Mouse (Mus musculus) ovary, postnatal 10 days (tissue): Measurements from ENCODE around the gene Gm9821.

ENCODE experiments used
- DNase-seq: peaks from one replicate; pipeline ENCODE4 v3.0.0; 2022; ENCODE audit warnings: low spot score

Gene Gm9821

GRCm38 (mm10) chr2:91945483-91945882 lies at the start of gene Gm9821:
Gene Gm9821, plus strand, starts transcription at chr2:91945703.
- DNase-seq = no peak

DNA sequence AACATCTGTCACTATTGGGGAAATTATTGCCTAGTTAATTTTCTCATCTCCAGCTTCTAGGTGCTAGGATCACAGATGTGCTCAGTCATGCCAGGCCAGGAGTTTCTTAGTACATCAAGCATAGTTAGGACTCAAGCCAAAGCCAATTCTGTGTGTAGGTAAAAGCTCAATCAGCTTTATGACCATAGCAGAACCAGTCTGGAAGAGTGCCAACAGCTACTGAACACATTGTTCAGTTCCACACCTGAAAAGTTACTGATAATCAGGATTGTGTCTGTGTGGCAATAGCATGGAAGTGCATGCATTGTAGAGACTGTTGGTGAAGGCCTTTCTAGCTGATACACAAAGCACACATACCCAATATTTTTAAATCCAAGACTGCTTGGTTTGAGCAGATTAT lies 47.5 kb upstream of the Gm9821 start:
- no peak for DNase-seq

- no peak for DNase-seq
Measured at GRCm38 (mm10) chr2:91899141-91899540, 46.4 kb upstream of the Gm9821 start.

DNA sequence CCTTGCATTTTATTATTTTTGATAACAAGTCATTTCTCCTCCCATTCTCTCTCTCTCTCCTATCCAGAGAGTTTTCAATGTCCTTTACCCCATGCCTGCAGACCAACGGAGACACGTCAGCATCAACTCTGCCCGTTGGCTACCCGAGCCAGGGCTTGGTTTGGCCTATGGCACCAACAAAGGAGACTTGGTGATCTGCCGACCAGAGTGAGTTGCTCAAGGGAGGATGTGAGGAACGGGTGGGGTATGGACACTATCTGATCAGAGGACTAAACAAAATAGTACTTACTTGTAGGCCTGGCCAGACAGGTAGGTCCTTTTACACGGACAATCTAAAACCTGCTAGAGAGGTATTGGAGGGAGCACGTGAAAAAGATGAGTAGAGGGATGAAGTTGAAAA lies 45.1 kb upstream of the Gm9821 start:
- no peak for DNase-seq

GRCm38 (mm10) chr2:91902336-91902735 lies 43.2 kb upstream of the Gm9821 start:
- DNase-seq = no peak

DNA sequence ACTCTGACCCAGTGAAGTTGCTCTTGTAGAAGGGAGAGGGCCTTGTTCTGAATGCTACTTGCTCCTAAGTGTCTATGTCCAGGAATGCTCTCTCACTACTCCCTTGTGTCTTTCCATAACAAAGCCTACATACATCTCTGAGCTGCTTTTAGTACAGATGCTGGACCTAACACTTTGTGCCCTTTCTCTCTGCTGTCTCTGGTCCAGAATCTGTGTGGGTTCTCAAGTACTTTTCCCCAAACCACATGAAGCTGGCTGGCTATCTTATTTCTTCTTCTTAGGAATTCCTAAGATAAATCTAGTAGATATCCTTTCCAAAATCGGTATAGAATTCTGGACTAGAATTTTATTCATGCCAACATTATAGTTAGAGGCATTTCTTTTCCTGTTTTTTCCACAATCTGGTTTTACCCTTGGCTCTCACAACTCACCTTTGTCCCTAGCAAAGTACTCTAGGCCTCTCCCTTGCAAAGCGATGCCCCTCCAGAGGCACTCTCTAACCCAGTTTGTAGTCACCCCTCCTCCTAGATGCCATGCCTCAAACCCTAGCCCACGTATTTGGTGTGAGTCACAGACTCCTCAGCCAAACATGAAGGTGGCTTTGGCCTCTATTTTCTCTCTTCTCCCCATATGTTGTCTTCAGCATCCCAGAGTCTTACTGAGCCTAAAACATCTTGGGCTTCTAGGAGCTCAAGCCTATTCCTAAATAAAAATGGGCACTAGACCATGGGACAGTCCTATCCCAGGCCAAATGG lies 42.2 kb upstream of the Gm9821 start:
- no peak for DNase-seq

GRCm38 (mm10) chr2:91904618-91905307 lies 40.7 kb upstream of the Gm9821 start:
- DNase-seq = no peak

DNA sequence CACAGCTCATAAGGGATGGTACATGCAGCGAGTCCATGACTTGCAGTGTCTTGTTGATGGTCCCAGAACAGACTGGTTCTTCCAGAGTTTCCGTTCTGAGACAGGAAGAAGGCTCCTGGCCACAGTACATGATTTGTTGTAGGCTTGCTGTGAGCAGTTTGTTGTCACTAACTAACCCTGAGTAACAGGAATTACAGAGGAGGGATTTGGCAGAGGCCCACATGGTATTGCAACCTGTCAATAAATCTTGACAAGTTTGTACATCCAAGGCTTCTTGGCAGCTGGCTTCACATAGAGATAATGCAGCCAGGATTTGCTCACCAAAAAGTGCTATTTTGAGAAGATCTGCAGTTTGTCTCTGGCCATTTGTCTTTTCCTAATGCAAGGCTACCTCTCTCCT lies 39.4 kb upstream of the Gm9821 start:
- no peak for DNase-seq

GRCm38 (mm10) chr2:91912616-91913015 lies 32.9 kb upstream of the Gm9821 start:
- no peak for DNase-seq

- no peak for DNase-seq
Measured at GRCm38 (mm10) chr2:91913328-91914110, 32.0 kb upstream of the Gm9821 start.

GRCm38 (mm10) chr2:91916346-91916977 lies 29.0 kb upstream of the Gm9821 start:
- no peak for DNase-seq

- DNase-seq = no peak
Measured at GRCm38 (mm10) chr2:91917096-91917495, 28.4 kb upstream of the Gm9821 start.

- DNase-seq = no peak
Measured at GRCm38 (mm10) chr2:91920130-91920529, 25.4 kb upstream of the Gm9821 start.

- peak; percentile 63 for DNase-seq
Measured at GRCm38 (mm10) chr2:91921181-91921789, 24.2 kb upstream of the Gm9821 start.

GRCm38 (mm10) chr2:91921790-91922570 lies 23.5 kb upstream of the Gm9821 start:
- no peak for DNase-seq

DNA sequence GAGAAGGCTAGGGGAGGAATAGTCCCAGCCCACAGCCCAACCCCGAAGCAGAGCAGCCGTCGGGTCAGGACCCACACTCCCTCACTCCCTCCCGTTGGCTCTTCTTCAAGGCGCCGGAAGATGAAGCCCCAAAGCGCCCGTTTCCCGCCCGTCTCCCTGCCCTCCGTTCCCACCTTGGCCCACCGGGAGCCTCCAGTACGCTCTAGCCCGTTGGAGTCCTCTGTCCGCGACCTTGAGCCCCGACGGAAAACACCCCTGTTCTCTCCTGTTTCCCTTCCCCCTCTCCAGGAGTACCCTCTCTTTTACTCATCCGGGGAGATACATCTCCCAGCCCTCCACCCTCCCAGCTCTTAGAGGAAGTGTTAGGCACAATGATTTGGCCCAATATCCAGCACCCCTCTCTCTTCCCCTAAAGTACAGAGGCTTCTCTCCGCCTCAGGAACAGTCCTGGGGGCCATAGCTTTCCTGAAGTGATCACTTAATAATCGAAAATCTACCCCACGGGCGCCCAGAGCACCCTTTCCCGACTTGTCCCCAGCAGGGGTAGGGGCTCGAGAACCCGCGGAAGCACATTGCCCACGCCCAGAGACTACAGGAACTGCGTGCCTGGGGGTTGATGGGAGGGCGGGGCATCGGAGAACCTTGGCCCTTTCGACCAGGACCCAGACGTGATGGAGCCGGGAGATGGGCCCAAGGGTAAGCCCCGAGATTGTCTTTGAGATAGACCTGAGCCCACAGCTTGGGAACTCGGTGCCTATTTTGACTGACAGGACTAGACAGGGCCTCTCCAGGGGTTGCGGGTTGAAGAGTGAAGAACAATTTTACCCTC lies 22.7 kb upstream of the Gm9821 start:
- no peak for DNase-seq

GRCm38 (mm10) chr2:91923415-91924337 lies 21.8 kb upstream of the Gm9821 start:
- DNase-seq = no peak

- DNase-seq = no peak
Measured at GRCm38 (mm10) chr2:91924726-91925125, 20.8 kb upstream of the Gm9821 start.

GRCm38 (mm10) chr2:91925442-91925841 lies 20.1 kb upstream of the Gm9821 start:
- no peak for DNase-seq
